Mouse (Mus musculus): ENCODE measurements around the gene Zbtb14.

The Zbtb14 gene

DNA sequence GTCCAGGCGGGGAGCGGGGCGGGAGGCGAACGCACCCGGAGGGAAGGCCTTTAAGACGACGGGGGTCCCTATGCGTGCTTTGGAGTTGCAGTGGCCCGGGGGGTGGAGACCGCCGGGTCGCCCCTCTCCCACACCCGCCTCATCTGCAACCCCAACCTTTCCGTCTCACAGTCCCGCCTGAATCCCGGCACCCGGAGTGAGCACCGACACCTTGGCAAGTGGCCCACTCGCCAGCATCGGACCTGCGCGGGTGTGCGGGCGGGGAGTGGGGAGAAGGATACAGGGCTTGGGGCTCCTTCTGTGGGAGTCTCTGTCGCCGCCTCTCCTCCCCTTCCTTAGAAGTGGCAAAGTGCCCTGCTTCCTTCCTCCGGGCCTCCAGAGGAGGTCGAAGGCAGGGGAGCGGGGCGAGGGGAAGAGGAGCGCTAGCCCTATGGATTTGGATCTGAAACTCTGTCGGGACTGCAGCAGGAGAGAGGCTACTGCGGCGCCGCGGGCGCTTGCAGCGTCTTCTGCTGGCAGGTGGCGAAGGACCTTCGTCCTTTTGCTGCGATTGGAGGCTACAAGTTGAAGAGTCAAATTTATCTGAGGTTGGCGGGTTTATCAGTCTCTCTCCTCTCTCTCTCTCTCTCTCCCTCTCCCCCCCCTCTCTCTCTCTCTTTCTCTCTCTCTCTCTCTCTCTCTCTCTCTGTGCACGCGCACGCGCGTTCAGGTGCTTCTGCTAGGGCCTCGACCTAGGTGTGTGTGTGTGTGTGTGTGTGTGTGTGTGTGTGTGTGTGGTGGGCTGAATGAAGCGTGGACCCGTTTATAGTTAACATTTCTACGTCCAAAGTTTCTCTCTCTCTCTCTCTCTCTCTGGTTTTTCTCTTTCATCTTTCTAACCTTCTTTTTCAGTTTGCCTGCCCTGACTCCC is 57.0 kb downstream of the Zbtb14 start:
- no peak for DNase-seq (ENCODE audit: low read depth in 1 of 2, low spot score in 2 of 2)

All from monocyte, adult 2 months (primary cell).